In genomic region chr17:24913984-24914383, GRCm38 (mm10) we compare ENCODE assay signal across 1 mouse cellular context.
TF ChIP-seq lines count a peak whose summit lies in the region.

No protein-coding gene starts in this region.

TF ChIP-seq in MEL, 35 proteins besides CTCF, POLR2A, EP300 and RAD21:
- TF ChIP-seq POLR2AphosphoS5 (IDR thresholded peaks at IDR 0.05; ENCODE audit: borderline replicate concordance, low read depth, low read length) (no peak), TAL1 (IDR thresholded peaks at IDR 0.05; ENCODE audit: low read length) (peak; percentile 77), SMC3 (IDR thresholded peaks at IDR 0.05; ENCODE audit: low read depth, low read length) (no peak), MAFK (IDR thresholded peaks at IDR 0.05; ENCODE audit: borderline replicate concordance, low read depth, low read length) (no peak), TCF12 (IDR thresholded peaks at IDR 0.05; ENCODE audit: low read depth, low read length) (peak; percentile 55; the same call in 1 of the 2 replicates), POLR2AphosphoS2 (IDR thresholded peaks at IDR 0.05; ENCODE audit: low read length) (no peak), BHLHE40 (IDR thresholded peaks at IDR 0.05; ENCODE audit: borderline replicate concordance, low read depth, low read length) (no peak), NELFE (IDR thresholded peaks at IDR 0.05; ENCODE audit: low read depth, low read length) (no peak), GATA1 (IDR thresholded peaks at IDR 0.05; ENCODE audit: low read depth, low read length) (peak; percentile 72), E2F4 (IDR thresholded peaks at IDR 0.05; ENCODE audit: borderline replicate concordance, low read depth, low read length) (no peak), MYB (IDR thresholded peaks at IDR 0.05; ENCODE audit: low read depth, low read length) (peak; percentile 65), MYC (IDR thresholded peaks at IDR 0.05; ENCODE audit: low read depth, low read length) (peak; percentile 60; the same call in 1 of the 2 replicates), ZKSCAN1 (IDR thresholded peaks at IDR 0.05; ENCODE audit: low read depth, low read length) (no peak), RCOR1 (IDR thresholded peaks at IDR 0.05; ENCODE audit: low read depth, low read length) (no peak)
